Mouse (Mus musculus) hindbrain, embryonic 10.5 days (tissue): ENCODE measurements around the gene Apbb1ip. TPM values are rescaled to one million over a fixed set of nuclear protein-coding genes. Genes with fewer than 3 reads are reported as not detected.
"Not testable (repeated sequence)": the region's sequence is repeated elsewhere in the genome, so short reads cannot be mapped to it uniquely, and the experiment has no call there.

Experiments used
- DNase-seq: peaks from one replicate; pipeline ENCODE4 v3.0.0-alpha.2; 2017; ENCODE audit warnings: low spot score
- H3K27ac ChIP-seq: fragments of 300-500 bp; sonication (generic); 2 replicates; pipeline ENCODE4 v1.5.1; 2016; ENCODE audit warnings: mild to moderate bottlenecking, moderate library complexity
- H3K27me3 ChIP-seq: fragments of 300-500 bp; sonication (generic); 2 replicates; pipeline ENCODE4 v1.6.1; 2016; ENCODE audit warnings: mild to moderate bottlenecking; ENCODE audit not compliant: poor library complexity, insufficient read depth, severe bottlenecking
- H3K36me3 ChIP-seq: fragments of 300-500 bp; sonication (generic); 2 replicates; pipeline ENCODE4 v1.6.1; 2016; ENCODE audit warnings: mild to moderate bottlenecking, moderate library complexity
- H3K4me1 ChIP-seq: fragments of 300-500 bp; sonication (generic); replicated peaks from 2 replicates; pipeline ENCODE4 v1.6.1; 2016; ENCODE audit warnings: mild to moderate bottlenecking
- H3K4me3 ChIP-seq: fragments of 300-500 bp; sonication (generic); 2 replicates; pipeline ENCODE4 v1.5.1; 2016; ENCODE audit warnings: mild to moderate bottlenecking, moderate library complexity
- H3K9me3 ChIP-seq: fragments of 300-500 bp; sonication (generic); 2 replicates; pipeline ENCODE4 v1.6.1; 2016; ENCODE audit warnings: mild to moderate bottlenecking, moderate library complexity
- WGBS: fragments of 180-500 bp; shearing (Covaris S2); methylation state at CpG from one replicate; pipeline ENCODE4 v1.1.7; 2016; 5-methylcytosine and 5-hydroxymethylcytosine counted together
- polyA plus RNA-seq: library from polyadenylated mRNA; unstranded; fragments of >200 nt; fragmentation: Nextera tagmentation; extraction: Ambion mirVana; gene quantifications from 2 replicates; pipeline ENCODE4 v1.2.1, GENCODE M21; 2016

Apbb1ip gene
- polyA plus RNA-seq, 1 experiment from 2014 or later = 1.4 TPM

DNA sequence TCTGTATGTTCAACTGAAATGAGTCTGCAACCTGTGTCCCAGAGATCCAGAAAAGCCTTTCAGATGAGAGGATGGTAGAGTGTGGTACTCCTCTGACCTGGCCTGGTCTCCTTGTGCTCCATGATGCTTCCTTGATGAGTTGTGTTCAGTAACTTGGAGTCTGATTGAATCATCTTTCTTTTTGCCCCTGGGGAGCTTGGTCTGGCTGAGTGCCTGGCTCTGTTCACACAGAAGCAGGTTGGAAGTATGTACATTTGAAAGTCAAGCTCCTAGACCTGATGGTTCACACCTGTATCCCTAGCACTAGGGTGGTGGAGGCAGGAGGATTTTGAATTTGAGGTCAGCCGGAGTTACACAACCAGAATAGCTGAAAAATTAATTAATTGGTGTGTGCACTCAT is 32.7 kb downstream of the Apbb1ip start:
- no peaks in the 10 kb centered on the region for H3K27me3 ChIP-seq
- 88% methylated on average over 1 of the region's 1 CpGs for WGBS
- H3K27ac ChIP-seq = no peak overlapping the region
- no peaks in the 10 kb centered on the region for H3K9me3 ChIP-seq
- DNase-seq = no peak
- H3K36me3 ChIP-seq = no peaks in the 10 kb centered on the region
- no peak overlapping the region for H3K4me3 ChIP-seq
- H3K4me1 ChIP-seq = no peaks in the 10 kb centered on the region

GRCm38 (mm10) chr2:22807312-22807711 is 33.4 kb downstream of the Apbb1ip start:
- Histone ChIP-seq H3K27me3 (no peaks in the 10 kb centered on the region), H3K9me3 (no peaks in the 10 kb centered on the region), H3K4me3 (no peak overlapping the region), H3K36me3 (no peaks in the 10 kb centered on the region), H3K4me1 (no peaks in the 10 kb centered on the region), H3K27ac (no peak overlapping the region)
- 59% methylated on average over 1 of the region's 1 CpGs for WGBS
- DNase-seq = no peak

- Histone ChIP-seq H3K9me3 (no peaks in the 10 kb centered on the region), H3K4me1 (no peaks in the 10 kb centered on the region), H3K27ac (no peak overlapping the region), H3K4me3 (no peak overlapping the region), H3K27me3 (no peaks in the 10 kb centered on the region), H3K36me3 (no peaks in the 10 kb centered on the region)
- 94% methylated on average over 4 of the region's 4 CpGs for WGBS
- DNase-seq = no peak
Measured at GRCm38 (mm10) chr2:22810851-22811250, 37.0 kb downstream of the Apbb1ip start.

DNA sequence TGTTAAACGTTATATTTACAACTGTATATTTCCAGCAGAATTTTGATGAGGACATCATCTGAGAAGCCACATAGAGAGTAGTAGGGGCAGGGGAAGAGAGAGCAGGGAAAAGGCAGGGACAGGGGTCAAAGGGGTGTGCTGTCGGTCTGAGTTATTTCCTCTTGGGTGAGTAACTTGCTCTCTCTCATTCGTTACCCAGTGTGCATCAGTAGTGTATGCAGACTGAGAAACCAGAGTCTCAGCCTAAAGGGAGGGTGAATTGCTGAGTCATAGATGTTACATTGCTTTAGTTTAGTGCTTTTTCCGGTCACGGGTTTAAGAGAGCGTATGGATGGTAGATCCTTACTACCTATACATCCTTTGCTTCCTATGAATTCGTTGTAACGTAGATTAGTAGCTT is 37.6 kb downstream of the Apbb1ip start:
- H3K36me3 ChIP-seq = no peaks in the 10 kb centered on the region
- H3K27ac ChIP-seq = no peak overlapping the region
- no peaks in the 10 kb centered on the region for H3K9me3 ChIP-seq
- H3K27me3 ChIP-seq = no peaks in the 10 kb centered on the region
- no peak for DNase-seq
- no peaks in the 10 kb centered on the region for H3K4me1 ChIP-seq
- WGBS = 88% methylated on average over 8 of the region's 8 CpGs
- no peak overlapping the region for H3K4me3 ChIP-seq

DNA sequence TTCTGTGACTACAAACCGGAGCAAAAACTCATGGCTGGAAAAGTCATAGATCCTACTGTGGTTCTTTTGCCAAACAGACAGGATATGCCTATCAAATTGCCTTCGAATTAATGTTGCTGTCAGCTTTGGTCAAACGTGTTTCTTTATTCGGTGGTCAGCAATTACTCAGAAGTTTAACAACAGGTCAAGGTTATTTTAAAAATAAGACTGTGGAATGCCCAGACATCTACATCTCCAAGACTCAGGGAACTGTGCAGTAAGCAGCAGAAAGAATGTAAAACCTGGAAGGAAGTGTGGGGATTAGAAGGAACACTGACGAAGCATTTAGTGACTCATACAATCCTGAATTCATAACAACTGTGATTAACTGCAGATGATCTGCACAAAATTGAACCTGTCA is 40.0 kb downstream of the Apbb1ip start:
- 81% methylated on average over 5 of the region's 5 CpGs for WGBS
- Histone ChIP-seq H3K27ac (no peak overlapping the region), H3K36me3 (no peaks in the 10 kb centered on the region), H3K9me3 (no peaks in the 10 kb centered on the region), H3K27me3 (no peaks in the 10 kb centered on the region), H3K4me1 (no peaks in the 10 kb centered on the region), H3K4me3 (no peak overlapping the region)
- DNase-seq = no peak

DNA sequence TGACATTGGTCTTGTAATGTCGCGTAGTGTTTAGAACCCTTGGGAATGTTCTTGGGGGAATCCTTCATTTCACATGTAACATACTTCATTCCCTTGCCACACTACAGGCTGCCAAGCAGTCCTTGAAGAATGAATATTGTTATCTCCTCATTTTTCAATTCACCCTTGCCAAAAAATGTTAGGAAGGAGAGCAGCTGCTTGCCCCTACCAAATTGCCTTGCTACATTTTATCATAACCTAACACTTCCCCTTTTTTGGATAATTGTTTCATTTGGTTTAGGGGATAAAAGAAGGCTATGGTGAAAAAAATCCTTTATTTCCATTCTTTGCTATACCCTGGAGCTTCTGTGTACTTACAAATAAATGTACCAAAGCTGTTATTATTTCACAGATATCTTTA is 41.8 kb downstream of the Apbb1ip start:
- no peak overlapping the region for H3K27ac ChIP-seq
- DNase-seq = no peak
- H3K9me3 ChIP-seq = no peaks in the 10 kb centered on the region
- no peaks in the 10 kb centered on the region for H3K4me1 ChIP-seq
- no peaks in the 10 kb centered on the region for H3K27me3 ChIP-seq
- WGBS = 96% methylated on average over 2 of the region's 2 CpGs
- H3K36me3 ChIP-seq = no peaks in the 10 kb centered on the region
- H3K4me3 ChIP-seq = no peak overlapping the region

DNA sequence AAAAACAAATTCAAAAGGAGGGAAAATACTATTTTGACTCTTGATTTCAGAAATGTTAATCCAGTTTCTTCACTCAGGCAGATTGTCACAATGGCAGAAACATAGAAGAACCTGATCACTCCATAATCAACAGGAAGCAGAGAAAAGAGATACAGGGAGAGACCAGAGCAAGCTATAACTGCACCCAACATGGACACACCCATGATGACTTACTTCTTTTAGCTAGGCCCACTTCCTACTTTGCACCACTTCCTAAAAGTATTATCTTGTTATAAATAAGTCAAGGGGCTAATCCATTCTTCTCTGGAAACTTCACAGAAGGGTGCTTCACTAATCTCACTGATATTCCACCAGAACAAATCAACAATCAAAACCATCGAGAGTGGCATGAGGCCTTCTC is 42.3 kb downstream of the Apbb1ip start:
- H3K9me3 ChIP-seq = no peaks in the 10 kb centered on the region
- no peaks in the 10 kb centered on the region for H3K36me3 ChIP-seq
- 69% methylated on average over 1 of the region's 1 CpGs for WGBS
- no peaks in the 10 kb centered on the region for H3K27me3 ChIP-seq
- no peaks in the 10 kb centered on the region for H3K4me1 ChIP-seq
- no peak overlapping the region for H3K27ac ChIP-seq
- H3K4me3 ChIP-seq = no peak overlapping the region
- no peak for DNase-seq

GRCm38 (mm10) chr2:22822293-22822692 is 48.4 kb downstream of the Apbb1ip start:
- Histone ChIP-seq H3K4me3 (no peak overlapping the region), H3K36me3 (no peaks in the 10 kb centered on the region), H3K27ac (no peak overlapping the region), H3K4me1 (no peaks in the 10 kb centered on the region), H3K9me3 (no peaks in the 10 kb centered on the region), H3K27me3 (no peaks in the 10 kb centered on the region)
- 77% methylated on average over 2 of the region's 2 CpGs for WGBS
- no peak for DNase-seq

GRCm38 (mm10) chr2:22845514-22845913 is 71.6 kb downstream of the Apbb1ip start:
- Histone ChIP-seq H3K36me3 (no peaks in the 10 kb centered on the region), H3K27ac (no peak overlapping the region), H3K27me3 (no peaks in the 10 kb centered on the region), H3K4me1 (no peaks in the 10 kb centered on the region), H3K4me3 (no peak overlapping the region), H3K9me3 (no peaks in the 10 kb centered on the region)
- 92% methylated on average over 4 of the region's 4 CpGs for WGBS
- no peak for DNase-seq

- H3K27me3 ChIP-seq = no peaks in the 10 kb centered on the region
- DNase-seq = no peak
- no peaks in the 10 kb centered on the region for H3K4me1 ChIP-seq
- H3K27ac ChIP-seq = no peak overlapping the region
- H3K36me3 ChIP-seq = no peaks in the 10 kb centered on the region
- 83% methylated on average over 4 of the region's 4 CpGs for WGBS
- no peaks in the 10 kb centered on the region for H3K9me3 ChIP-seq
- no peak overlapping the region for H3K4me3 ChIP-seq
Measured at GRCm38 (mm10) chr2:22851900-22852299, 78.0 kb downstream of the Apbb1ip start.

DNA sequence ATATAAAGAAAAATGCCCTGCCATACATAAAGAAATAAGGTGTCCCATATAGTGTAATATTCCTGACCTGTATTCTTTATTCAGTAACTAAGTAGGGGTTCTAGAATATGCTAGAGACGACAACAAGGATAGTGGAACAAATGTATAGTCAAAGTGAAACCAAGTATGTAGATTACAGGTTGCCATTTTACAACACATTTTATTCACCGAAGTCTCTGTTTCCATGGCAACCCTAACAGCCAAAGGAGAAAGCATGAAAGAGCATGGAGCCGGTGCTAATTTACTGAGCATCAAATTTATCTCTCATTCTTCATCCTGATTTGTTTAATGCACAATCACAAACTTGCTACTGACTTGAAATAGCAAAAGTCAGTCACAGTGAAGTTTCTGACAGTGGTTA is 83.6 kb downstream of the Apbb1ip start:
- Histone ChIP-seq H3K4me3 (no peak overlapping the region), H3K27ac (no peak overlapping the region), H3K9me3 (no peaks in the 10 kb centered on the region), H3K27me3 (no peaks in the 10 kb centered on the region), H3K4me1 (no peaks in the 10 kb centered on the region), H3K36me3 (no peaks in the 10 kb centered on the region)
- no peak for DNase-seq
- 64% methylated on average over 3 of the region's 3 CpGs for WGBS

DNA sequence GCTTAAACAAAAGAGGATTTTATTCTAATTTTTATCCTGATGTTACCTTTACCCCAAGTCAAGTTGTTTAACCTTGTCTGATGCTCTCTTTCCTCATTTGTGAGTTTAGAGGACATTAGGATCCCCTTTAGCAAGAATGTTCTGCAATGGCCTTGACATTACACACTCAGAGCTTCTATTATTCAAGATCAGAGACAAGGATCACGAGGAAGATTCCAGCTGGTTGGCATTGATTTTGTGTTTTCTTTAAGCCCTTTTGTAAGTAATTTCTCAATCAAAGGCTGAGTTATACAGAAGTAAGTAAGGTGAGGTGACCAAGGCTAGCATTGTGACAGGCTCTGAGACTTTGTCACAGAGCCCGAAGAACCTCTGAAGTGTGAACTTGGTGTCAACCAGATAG is 88.3 kb downstream of the Apbb1ip start:
- H3K9me3 ChIP-seq = no peaks in the 10 kb centered on the region
- H3K4me3 ChIP-seq = no peak overlapping the region
- no peaks in the 10 kb centered on the region for H3K27me3 ChIP-seq
- H3K4me1 ChIP-seq = no peaks in the 10 kb centered on the region
- 84% methylated on average over 2 of the region's 2 CpGs for WGBS
- H3K36me3 ChIP-seq = no peaks in the 10 kb centered on the region
- no peak for DNase-seq
- no peak overlapping the region for H3K27ac ChIP-seq

DNA sequence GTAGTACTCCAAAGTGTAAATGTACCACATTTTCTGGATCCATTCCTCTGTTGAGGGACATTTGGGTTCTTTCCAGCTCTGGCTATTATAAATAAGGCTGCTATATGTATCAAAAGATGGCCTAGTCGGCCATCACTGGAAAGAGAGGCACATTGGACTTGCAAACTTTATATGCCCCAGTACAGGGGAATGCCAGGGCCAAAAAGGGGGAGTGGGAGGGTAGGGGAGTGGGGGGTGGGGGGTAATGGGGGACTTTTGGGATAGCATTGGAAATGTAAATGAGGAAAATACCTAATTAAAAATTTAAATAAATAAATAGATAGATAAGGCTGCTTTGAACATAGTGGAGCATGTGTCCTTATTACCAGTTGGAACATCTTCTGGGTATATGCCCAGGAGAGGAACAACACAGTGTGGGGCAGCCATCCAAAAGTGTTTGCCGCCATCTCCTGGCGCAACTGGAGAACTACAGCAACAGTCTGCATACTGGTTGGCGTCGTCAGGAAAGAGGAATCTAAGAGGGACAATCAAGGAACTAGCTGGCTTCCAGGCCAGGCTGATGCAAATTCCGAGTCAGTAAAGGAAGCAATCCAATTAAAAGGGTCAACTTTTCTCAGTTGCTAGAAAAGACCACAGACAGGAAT is 90.6 kb downstream of the Apbb1ip start:
- not testable (repeated sequence) for H3K36me3 ChIP-seq, H3K4me3 ChIP-seq, H3K4me1 ChIP-seq, H3K27ac ChIP-seq, H3K27me3 ChIP-seq, H3K9me3 ChIP-seq
- WGBS = 5% methylated on average over 6 of the region's 6 CpGs
- peak; percentile 73 for DNase-seq

DNA sequence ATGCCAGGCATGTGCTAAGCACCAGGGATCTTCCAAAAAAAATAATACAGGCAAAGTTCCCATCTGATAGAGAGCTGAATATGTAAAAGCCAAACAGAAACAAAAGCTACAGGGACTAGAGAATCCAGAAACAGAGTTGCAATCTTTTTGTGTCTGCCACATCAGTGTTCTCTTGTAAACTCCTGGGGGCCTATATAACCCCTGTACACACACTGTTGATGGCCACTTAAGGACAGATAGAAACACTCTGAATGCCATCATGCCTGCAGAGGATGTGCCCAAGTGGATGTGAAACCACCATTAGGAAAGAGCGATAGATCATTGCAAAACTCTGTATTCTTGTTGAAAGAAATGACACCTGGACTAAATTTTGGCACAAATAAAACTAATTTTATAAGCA is 91.9 kb downstream of the Apbb1ip start:
- H3K9me3 ChIP-seq = no peaks in the 10 kb centered on the region
- WGBS = 92% methylated on average over 1 of the region's 1 CpGs
- no peak overlapping the region for H3K27ac ChIP-seq

More for the DNA sequence above, 91.9 kb downstream of the Apbb1ip start:
- DNase-seq = no peak
- no peak overlapping the region for H3K4me3 ChIP-seq
- no peaks in the 10 kb centered on the region for H3K27me3 ChIP-seq
- no peaks in the 10 kb centered on the region for H3K36me3 ChIP-seq
- no peaks in the 10 kb centered on the region for H3K4me1 ChIP-seq
